Mouse (Mus musculus) embryo, embryonic 10 days (tissue): ENCODE data around the gene Olfr56.
"Not testable (repeated sequence)": the region's sequence is repeated elsewhere in the genome, so short reads cannot be mapped to it uniquely, and the experiment has no call there.

Experiments used
- DNase-seq: peaks from one replicate; pipeline ENCODE4 v3.0.0-alpha.2; 2015; ENCODE audit warnings: low spot score

The Olfr56 gene

DNA sequence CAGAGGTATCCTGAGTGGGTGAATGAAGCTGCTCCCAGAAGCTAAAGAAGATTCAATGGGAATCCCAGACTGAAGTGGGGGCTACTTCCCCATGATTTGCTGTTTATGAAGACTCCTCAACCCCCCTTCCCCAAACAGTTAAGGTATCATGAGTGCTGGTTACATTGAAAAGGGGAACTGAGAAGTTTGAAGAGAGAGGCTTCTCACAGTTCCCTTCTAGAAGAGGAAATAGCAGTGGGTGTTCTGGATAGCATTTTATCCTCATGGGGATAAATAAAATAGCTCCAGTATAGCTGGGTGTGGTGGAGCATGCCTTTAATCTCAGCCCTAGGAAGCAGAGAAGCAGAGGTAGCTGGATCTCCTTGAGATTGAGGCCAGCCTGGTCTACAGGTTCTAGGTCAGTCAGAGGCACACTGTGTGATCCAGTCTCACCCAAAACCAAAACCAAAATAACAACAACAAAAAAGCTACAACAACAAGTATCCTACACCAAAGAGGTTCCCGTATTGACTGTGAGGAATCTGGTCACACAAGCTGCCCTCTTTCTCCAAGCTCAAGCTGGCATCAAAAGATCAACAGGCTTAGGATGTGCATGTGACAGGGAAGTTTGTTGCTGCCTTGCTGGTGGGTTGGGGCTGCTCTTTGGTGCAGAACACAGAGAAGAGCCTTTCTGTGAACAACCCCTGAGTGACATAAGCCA lies at the start of gene Olfr56:
Olfr56 (plus strand) TSS at position 650 of the 700 bp plus-strand sequence.
- not testable (repeated sequence) for DNase-seq

DNA sequence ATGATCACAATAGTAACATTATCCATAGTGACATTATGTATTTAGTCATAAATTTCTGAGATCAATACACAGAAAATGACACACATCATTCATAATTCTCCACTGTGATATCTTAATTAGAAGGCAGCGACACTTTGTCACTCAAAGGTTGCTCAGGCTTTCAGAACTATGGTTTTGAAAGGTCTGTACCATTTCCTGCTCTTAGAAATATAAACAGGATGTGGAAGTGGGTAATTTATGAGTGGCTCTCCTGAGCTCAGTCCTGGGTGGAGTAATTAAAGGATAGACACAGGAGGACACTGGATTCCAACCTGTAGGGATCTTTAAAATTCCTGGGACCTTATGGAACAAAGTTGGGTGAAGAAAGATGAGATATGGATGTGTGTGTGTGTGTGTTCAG lies 45.3 kb upstream of the Olfr56 start:
- not testable (repeated sequence) for DNase-seq

DNA sequence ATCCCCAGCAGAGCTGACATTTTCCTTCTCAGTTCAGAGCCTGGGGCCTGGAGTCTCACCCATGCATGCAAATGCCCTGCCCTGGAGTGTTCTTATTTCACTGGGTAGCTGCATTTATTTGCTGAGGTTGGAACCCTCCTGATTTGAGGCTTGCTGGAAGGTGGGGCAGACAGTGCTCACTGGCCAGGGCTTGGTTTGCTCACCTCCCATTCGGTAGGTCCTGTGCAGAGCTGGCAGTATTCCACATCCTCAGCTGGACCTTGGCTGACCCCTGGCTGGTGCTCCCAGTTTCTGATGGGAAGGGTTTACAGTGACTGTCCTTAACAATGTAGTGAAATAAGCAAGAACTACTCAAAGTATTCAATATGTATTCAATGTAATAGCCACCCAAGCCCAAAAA lies 44.8 kb upstream of the Olfr56 start:
- DNase-seq, result not testable (repeated sequence)

DNA sequence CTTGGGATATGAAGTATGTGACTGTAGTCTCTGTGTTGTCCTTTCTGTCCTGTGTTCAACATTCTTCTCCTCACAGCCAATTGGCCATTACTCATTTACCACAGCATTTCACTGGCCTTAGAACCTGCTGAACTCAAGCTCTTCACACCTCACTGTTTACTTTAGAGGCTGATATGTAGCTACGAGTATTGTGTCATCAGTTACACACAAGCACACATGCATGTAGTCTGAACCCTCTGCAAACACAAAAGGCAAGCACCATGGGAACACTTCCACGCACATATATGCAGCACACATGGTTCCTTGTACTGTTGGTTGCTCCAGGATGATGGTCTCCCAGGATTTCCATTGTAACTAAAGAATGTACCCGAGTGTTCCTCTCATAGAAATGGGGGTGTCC lies 43.4 kb upstream of the Olfr56 start:
- not testable (repeated sequence) for DNase-seq

DNA sequence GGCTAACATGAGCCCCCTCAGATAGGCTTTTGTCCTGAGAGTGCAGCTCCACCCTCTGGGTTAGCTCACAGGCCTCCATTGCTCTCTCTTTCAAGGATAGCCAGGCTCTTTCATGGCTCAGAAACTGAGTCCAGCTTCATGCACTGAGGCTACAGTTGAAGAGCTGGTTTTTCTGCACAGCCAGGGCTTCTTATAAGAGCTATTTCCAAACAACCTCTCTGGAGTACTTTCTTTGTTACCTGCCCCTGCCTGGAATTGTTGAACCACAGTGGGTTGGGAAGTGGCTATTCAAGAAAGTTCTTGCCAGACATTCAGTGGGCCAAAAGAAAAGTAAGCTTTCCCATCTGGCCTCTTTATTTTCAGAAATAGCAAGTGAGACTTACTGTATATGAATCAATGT lies 39.4 kb upstream of the Olfr56 start:
- DNase-seq, result not testable (repeated sequence)

DNA sequence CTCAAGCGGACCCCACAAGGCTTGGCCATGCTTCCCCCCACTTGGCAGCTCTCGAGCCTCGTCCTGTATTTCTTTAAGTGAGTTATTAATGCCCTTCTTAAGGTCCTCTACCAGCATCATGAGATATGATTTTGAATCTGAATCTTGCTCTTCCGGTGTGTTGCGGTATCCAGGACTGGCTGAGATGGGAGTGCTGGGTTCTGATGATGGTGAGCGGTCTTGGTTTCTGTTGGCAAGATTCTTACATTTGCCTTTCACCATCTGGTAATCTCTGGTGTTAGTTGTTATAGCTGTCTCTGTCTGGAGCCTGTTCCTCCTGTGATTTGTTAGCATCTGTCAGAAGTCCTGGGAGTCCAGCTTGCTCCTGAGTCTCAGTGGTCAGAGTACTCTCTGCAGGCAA lies 32.6 kb upstream of the Olfr56 start, which contains the start of gene Psme2b:
Psme2b (minus strand) TSS at position 101 of the 400 bp plus-strand sequence.
- not testable (repeated sequence) for DNase-seq

DNA sequence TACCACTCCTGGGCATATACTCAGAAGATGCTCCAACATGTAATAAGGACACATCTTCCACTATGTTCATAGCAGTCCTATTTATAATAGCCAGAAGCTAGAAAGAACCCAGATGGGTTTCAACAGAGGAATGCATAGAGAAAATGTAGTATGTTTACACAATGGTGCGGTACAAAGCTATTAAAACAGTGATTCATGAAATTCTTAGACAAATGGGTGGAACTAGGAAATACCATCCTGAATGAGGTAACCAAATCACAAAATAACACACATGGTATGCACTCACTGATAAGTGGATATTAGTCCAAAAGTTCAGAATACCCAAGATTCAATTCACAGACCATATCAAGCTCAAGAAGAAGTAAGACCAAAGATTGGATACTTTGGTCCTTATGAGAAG lies 4.0 kb upstream of the Olfr56 start:
- not testable (repeated sequence) for DNase-seq

DNA sequence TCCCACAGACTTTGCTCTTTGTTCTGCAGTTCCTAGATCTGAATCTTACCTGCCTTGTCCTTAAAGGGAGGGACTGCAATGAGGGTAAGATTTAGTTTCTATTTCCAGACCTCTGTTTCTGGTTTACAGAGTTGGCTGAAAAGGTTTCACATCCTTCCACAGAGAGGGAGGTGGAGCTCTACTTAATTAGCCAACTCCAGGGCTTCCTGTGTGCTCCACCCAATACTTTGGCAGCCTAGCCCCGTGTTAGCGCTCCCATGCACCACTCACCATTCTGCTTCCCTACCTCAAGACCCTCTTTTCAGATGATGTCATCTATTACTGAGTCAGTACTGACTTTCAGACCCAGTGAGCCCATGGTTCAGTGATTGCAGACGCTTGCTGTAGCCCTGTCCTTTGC lies 562 bp downstream of the Olfr56 start, which contains the start of gene 9930111J21Rik1:
9930111J21Rik1 (minus strand) TSS at position 148 of the 400 bp plus-strand sequence.
- not testable (repeated sequence) for DNase-seq

DNA sequence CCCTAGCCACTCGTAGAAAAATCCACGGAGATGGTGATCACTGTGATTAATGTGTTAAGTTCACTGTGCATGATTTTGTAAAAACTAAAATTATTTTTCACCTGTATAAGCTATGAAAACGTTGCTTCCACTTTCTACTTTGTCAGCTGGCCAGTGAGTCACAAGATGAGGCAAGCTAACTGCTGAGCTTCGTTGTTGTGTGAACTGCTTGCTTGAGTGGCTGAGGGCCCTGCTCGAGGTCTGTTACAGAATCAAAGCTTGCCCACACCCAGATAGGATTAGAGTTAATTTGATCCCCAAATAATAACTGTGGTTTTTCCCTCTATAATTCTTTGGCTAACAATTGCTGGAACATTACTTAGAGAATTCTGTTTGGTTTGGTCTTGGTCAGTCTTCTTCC lies 1.4 kb downstream of the Olfr56 start:
- not testable (repeated sequence) for DNase-seq

DNA sequence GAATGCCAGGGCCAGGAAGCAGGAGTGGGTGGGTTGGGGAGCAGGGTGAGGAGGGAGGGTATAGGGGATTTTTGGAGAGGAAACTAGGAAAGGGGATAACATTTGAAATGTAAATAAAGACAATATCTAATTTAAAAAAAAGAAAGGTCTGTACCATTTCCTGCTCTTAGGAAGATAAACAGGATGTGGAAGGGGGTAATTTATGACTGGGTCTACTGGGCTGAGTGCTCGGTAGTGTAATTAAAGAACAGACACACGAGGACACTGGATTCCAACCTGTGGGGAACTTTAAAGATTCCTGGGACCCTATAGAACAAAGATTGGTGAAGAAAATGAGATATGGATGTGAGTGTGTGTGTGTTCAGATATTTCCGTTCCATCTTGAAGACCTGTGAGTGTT lies 4.2 kb downstream of the Olfr56 start:
- not testable (repeated sequence) for DNase-seq

DNA sequence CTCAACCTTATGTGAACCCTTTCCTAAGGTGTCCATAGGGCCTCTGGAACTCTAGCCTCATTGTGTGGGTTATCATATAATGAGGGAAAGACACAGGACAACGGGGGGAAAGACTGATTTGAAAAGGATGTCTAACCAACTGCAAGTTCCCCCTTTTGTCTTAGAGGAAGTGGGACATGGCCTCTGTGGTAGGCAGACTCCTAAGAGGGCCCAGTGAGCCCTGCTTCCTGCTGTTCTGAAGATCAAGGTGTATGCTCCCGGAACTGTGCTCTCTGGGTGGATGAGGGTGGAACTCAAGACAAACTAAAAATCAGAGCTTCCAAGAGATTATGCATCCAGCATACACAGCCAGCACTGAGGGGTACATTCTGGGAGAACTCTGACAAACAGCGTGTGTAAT lies 9.5 kb downstream of the Olfr56 start:
- DNase-seq, result not testable (repeated sequence)

DNA sequence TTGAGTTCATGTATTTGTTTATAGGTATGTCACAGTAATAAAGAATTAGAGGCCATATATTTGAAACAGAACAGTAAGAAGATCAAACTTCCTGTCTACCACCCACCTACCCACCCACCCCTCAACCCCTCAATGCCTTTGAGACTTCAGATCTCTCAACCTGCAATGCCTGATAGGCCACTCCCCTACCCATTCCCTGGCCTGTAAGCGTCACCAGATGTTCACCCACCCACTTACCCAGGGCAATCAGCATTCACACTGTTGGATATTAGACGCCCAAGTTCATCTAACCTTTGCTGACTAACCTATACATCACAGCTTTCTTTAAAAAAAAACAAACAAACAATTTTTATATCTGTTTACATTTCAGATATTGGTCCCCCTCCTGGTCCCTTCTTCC lies 11.3 kb downstream of the Olfr56 start:
- not testable (repeated sequence) for DNase-seq

DNA sequence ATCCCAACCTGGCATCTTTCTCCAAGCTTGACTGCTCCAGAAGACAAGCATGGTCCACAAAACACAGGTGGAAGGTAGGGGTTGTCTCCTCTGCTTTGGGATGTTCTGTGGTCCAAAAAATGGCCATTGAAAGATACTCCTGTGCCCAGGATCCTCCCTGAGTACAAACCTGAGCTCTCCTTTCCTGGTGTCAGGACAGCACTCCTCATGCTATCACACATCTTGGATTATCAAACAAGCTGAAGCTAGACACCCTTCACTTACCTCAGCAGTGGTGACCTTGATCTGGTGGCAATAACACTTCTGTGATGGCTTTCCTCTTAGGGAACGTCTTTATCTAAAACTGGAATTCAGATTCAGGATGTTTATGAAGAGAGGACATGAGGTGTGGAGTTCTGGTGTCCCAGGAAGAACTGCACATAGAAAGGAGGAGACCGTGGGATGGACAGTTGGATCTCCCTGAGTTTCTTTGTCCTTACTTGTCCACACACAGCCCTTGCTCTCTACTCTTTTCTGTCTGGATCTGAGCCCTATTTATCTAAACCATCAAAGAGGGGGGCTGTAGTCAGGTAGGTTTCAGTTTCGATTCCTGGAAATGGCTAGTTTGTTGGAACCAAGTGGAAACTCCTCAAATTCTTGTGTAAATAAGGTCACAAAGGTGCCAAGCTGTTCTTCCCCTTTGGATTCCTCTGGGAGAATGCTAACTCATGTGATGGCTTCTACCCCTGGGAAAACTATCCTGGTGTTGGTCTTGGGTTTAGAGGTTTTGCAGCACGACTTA lies 13.2 kb downstream of the Olfr56 start, which contains the start of gene Gm12185:
Gm12185 (minus strand) TSS at position 487 of the 781 bp plus-strand sequence.
- DNase-seq, result not testable (repeated sequence)

DNA sequence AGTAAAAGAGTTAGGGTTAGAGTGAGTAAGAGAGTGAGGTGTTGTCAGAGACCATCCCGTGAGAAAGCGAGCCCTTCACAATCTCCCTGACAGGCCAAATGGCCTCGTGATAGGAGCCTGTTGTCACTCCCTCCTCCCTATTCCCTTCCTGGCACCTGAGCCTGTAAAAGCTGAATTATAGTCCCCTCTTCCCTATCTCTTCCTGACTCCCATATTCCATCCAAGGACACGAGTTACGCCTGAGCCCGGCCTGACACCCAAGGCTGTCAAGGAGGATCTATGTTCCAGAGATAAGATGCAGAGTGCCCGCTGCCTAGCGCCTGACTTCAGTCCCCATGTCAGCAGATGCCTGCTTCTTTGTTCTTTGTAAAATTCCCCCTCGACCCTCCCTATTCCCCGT lies 14.6 kb downstream of the Olfr56 start:
- DNase-seq, result not testable (repeated sequence)

DNA sequence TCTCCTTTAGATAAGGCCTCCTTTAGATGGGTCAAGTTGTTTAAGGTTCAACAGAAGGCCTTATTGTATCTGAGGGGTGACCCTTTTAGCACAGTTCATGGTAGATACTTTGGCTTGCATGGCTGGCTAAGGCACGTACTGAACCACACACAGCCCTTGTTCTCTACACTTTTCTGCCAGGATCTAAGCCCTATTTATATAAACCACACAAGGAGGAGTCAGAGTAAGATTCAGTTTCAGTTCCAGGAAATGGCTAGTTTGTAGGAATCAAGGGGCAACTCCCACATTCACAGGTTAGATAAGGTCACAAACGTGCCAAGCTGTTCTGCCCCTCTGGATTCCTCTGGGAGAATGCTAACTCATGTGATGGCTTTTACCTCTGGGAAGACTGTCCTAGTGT lies 15.3 kb downstream of the Olfr56 start, which contains the start of gene Tgtp1:
Tgtp1 (minus strand) TSS at position 155 of the 400 bp plus-strand sequence.
- DNase-seq, result peak; percentile 9

DNA sequence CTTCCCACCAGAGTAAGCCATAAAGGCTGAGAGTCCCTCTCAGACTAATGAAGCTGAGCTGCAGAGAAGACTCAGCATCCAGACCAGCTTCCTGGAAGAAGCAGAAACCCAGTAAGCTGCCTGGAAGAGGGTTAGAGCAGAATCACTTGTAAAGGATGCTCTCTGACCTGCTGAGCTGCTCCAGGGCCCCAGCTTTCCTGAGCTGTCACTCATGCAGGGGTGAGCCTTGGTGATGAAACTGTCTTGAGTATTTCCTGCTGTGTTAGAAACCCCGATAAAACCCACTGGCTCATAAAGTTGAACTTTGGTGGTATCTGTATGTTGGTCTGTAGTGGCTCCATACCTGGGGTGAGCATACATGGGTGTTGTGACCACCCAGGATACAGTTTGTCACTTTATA lies 21.7 kb downstream of the Olfr56 start:
- DNase-seq, result not testable (repeated sequence)

DNA sequence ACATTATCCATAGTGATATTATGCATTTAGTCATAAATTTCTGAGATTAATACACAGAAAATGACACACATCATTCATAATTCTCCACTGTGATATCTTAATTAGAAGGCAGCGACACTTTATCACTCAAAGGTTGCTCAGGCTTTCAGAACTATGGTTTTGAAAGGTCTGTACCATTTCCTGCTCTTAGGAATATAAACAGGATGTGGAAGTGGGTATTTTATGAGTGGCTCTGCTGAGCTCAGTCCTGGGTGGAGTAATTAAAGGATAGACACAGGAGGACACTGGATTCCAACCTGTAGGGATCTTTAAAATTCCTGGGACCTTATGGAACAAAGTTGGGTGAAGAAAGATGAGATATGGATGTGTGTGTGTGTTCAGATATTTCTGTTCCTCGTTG lies 27.6 kb downstream of the Olfr56 start:
- not testable (repeated sequence) for DNase-seq

DNA sequence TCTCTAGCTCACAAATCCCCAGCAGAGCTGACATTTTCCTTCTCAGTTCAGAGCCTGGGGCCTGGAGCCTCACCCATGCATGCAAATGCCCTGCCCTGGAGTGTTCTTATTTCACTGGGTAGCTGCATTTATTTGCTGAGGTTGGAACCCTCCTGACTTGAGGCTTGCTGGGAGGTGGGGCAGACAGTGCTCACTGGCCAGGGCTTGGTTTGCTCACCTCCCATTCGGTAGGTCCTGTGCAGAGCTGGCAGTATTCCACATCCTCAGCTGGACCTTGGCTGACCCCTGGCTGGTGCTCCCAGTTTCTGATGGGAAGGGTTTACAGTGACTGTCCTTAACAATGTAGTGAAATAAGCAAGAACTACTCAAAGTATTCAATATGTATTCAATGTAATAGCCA lies 28.1 kb downstream of the Olfr56 start:
- DNase-seq, result not testable (repeated sequence)

DNA sequence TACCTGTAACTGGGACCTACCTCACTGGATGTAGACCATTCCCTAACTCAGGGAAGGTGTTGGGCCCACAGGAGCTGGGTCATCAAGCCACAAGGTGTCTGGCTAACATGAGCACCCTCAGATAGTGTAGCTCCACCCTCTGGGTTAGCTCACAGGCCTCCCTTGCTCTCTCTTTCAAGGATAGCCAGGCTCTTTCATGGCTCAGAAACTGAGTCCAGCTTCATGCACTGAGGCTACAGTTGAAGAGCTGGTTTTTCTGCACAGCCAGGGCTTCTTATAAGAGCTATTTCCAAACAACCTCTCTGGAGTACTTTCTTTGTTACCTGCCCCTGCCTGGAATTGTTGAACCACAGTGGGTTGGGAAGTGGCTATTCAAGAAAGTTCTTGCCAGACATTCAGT lies 33.4 kb downstream of the Olfr56 start:
- not testable (repeated sequence) for DNase-seq

DNA sequence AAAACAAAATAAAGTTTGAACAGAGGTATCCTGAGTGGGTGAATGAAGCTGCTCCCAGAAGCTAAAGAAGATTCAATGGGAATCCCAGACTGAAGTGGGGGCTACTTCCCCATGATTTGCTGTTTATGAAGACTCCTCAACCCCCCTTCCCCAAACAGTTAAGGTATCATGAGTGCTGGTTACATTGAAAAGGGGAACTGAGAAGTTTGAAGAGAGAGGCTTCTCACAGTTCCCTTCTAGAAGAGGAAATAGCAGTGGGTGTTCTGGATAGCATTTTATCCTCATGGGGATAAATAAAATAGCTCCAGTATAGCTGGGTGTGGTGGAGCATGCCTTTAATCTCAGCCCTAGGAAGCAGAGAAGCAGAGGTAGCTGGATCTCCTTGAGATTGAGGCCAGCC lies 71.4 kb downstream of the Olfr56 start:
- DNase-seq, result not testable (repeated sequence)

DNA sequence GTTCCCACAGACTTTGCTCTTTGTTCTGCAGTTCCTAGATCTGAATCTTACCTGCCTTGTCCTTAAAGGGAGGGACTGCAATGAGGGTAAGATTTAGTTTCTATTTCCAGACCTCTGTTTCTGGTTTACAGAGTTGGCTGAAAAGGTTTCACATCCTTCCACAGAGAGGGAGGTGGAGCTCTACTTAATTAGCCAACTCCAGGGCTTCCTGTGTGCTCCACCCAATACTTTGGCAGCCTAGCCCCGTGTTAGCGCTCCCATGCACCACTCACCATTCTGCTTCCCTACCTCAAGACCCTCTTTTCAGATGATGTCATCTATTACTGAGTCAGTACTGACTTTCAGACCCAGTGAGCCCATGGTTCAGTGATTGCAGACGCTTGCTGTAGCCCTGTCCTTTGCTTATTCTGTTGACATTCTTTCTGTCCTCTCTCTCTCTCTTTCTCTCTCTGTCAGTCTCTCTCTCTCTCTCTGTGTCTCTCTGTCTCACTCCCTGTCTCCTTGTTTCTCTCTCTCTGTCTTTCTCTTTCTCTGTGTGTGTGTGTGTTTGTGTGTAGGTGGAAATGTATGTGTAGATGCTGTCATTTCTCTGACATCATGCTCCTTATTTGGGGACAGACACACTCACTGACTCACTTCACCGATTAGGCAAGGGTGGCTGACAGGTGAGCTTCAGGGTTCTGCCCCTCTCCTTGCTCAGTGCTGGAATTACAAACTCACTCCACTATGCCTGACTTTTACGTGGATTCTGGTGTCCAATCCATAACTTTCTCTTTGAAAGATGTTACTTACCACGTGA lies 72.6 kb downstream of the Olfr56 start, which contains the start of gene 9930111J21Rik2:
9930111J21Rik2 (minus strand) TSS at position 150 of the 799 bp plus-strand sequence.
- DNase-seq, result not testable (repeated sequence)

DNA sequence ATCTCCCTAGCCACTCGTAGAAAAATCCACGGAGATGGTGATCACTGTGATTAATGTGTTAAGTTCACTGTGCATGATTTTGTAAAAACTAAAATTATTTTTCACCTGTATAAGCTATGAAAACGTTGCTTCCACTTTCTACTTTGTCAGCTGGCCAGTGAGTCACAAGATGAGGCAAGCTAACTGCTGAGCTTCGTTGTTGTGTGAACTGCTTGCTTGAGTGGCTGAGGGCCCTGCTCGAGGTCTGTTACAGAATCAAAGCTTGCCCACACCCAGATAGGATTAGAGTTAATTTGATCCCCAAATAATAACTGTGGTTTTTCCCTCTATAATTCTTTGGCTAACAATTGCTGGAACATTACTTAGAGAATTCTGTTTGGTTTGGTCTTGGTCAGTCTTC lies 73.2 kb downstream of the Olfr56 start:
- DNase-seq, result not testable (repeated sequence)
